Mouse (Mus musculus): ENCODE data around the gene Ppia. TPM values are rescaled to one million over a fixed set of nuclear protein-coding genes. Genes with fewer than 3 reads are reported as not detected.

Gene Ppia
- polyA plus RNA-seq, 1 experiment: 709 TPM

- TF ChIP-seq CTCF (IDR thresholded peaks at IDR 0.05; ENCODE audit: control insufficient read depth, insufficient read depth, insufficient replicate concordance, low read depth, low read length) (no peak), POLR2A (IDR thresholded peaks at IDR 0.05; ENCODE audit: control insufficient read depth, low read depth, low read length) (no peak)
- Histone ChIP-seq H3K27me3 (ENCODE audit: control insufficient read depth, insufficient read depth, low read length) (no peaks in the 10 kb centered on the region), H3K4me1 (ENCODE audit: control insufficient read depth, insufficient read depth, low read length) (peaks cover 3% of the 10 kb centered on the region; the same call in 1 of the 2 replicates), H3K4me3 (ENCODE audit: control insufficient read depth, low read depth, low read length) (no peak overlapping the region), H3K27ac (ENCODE audit: control insufficient read depth, insufficient read depth, low read depth, low read length) (no peak overlapping the region), H3K36me3 (ENCODE audit: control insufficient read depth, insufficient read depth, low read length) (no peaks in the 10 kb centered on the region; the same call in none of the 2 replicates)
These were observed 22.4 kb upstream of the Ppia start for GRCm38 (mm10) chr11:6392857-6393256.

- H3K27ac ChIP-seq (ENCODE audit: control insufficient read depth, insufficient read depth, low read depth, low read length): no peak overlapping the region
- no peaks in the 10 kb centered on the region for H3K27me3 ChIP-seq (ENCODE audit: control insufficient read depth, insufficient read depth, low read length)
- TF ChIP-seq POLR2A (IDR thresholded peaks at IDR 0.05; ENCODE audit: control insufficient read depth, low read depth, low read length) (no peak), CTCF (IDR thresholded peaks at IDR 0.05; ENCODE audit: control insufficient read depth, insufficient read depth, insufficient replicate concordance, low read depth, low read length) (no peak)
- no peaks in the 10 kb centered on the region; the same call in none of the 2 replicates for H3K36me3 ChIP-seq (ENCODE audit: control insufficient read depth, insufficient read depth, low read length)
- no peak overlapping the region for H3K4me3 ChIP-seq (ENCODE audit: control insufficient read depth, low read depth, low read length)
- H3K4me1 ChIP-seq (ENCODE audit: control insufficient read depth, insufficient read depth, low read length): peaks cover 3% of the 10 kb centered on the region; the same call in 1 of the 2 replicates
These were observed 21.4 kb upstream of the Ppia start for GRCm38 (mm10) chr11:6393866-6394265.

GRCm38 (mm10) chr11:6395565-6395964 is 19.7 kb upstream of the Ppia start:
- peaks cover 6% of the 10 kb centered on the region for H3K36me3 ChIP-seq (ENCODE audit: control insufficient read depth, insufficient read depth, low read length)
- H3K4me1 ChIP-seq (ENCODE audit: control insufficient read depth, insufficient read depth, low read length): peaks cover 3% of the 10 kb centered on the region; the same call in 1 of the 2 replicates
- H3K4me3 ChIP-seq (ENCODE audit: control insufficient read depth, low read depth, low read length): no peak overlapping the region
- no peaks in the 10 kb centered on the region for H3K27me3 ChIP-seq (ENCODE audit: control insufficient read depth, insufficient read depth, low read length)
- H3K27ac ChIP-seq (ENCODE audit: control insufficient read depth, insufficient read depth, low read depth, low read length): no peak overlapping the region
- TF ChIP-seq POLR2A (IDR thresholded peaks at IDR 0.05; ENCODE audit: control insufficient read depth, low read depth, low read length) (no peak), CTCF (IDR thresholded peaks at IDR 0.05; ENCODE audit: control insufficient read depth, insufficient read depth, insufficient replicate concordance, low read depth, low read length) (no peak)

- no peak overlapping the region for H3K27ac ChIP-seq (ENCODE audit: control insufficient read depth, insufficient read depth, low read depth, low read length)
- no peak overlapping the region for H3K4me3 ChIP-seq (ENCODE audit: control insufficient read depth, low read depth, low read length)
- TF ChIP-seq CTCF (IDR thresholded peaks at IDR 0.05; ENCODE audit: control insufficient read depth, insufficient read depth, insufficient replicate concordance, low read depth, low read length): no peak
- no peak for TF ChIP-seq POLR2A (IDR thresholded peaks at IDR 0.05; ENCODE audit: control insufficient read depth, low read depth, low read length)
- H3K36me3 ChIP-seq (ENCODE audit: control insufficient read depth, insufficient read depth, low read length): peaks cover 7% of the 10 kb centered on the region
- no peaks in the 10 kb centered on the region for H3K27me3 ChIP-seq (ENCODE audit: control insufficient read depth, insufficient read depth, low read length)
- H3K4me1 ChIP-seq (ENCODE audit: control insufficient read depth, insufficient read depth, low read length): no peaks in the 10 kb centered on the region
These were observed 17.1 kb upstream of the Ppia start for GRCm38 (mm10) chr11:6398141-6398540.

GRCm38 (mm10) chr11:6402515-6403510 is 12.4 kb upstream of the Ppia start:
- Histone ChIP-seq H3K4me3 (ENCODE audit: control insufficient read depth, low read depth, low read length) (no peak overlapping the region), H3K36me3 (ENCODE audit: control insufficient read depth, insufficient read depth, low read length) (peaks cover 8% of the 10 kb centered on the region; the same call in 1 of the 2 replicates), H3K27me3 (ENCODE audit: control insufficient read depth, insufficient read depth, low read length) (no peaks in the 10 kb centered on the region), H3K27ac (ENCODE audit: control insufficient read depth, insufficient read depth, low read depth, low read length) (no peak overlapping the region), H3K4me1 (ENCODE audit: control insufficient read depth, insufficient read depth, low read length) (no peaks in the 10 kb centered on the region; the same call in 1 of the 2 replicates)
- no peak for TF ChIP-seq POLR2A (IDR thresholded peaks at IDR 0.05; ENCODE audit: control insufficient read depth, low read depth, low read length)
- peak; percentile 66; the same call in 1 of the 2 replicates for TF ChIP-seq CTCF (IDR thresholded peaks at IDR 0.05; ENCODE audit: control insufficient read depth, insufficient read depth, insufficient replicate concordance, low read depth, low read length)

GRCm38 (mm10) chr11:6403830-6404405 is 11.3 kb upstream of the Ppia start:
- Histone ChIP-seq H3K36me3 (ENCODE audit: control insufficient read depth, insufficient read depth, low read length) (peaks cover 8% of the 10 kb centered on the region; the same call in 1 of the 2 replicates), H3K27ac (ENCODE audit: control insufficient read depth, insufficient read depth, low read depth, low read length) (no peak overlapping the region), H3K4me1 (ENCODE audit: control insufficient read depth, insufficient read depth, low read length) (no peaks in the 10 kb centered on the region; the same call in 1 of the 2 replicates), H3K27me3 (ENCODE audit: control insufficient read depth, insufficient read depth, low read length) (no peaks in the 10 kb centered on the region), H3K4me3 (ENCODE audit: control insufficient read depth, low read depth, low read length) (no peak overlapping the region)
- no peak for TF ChIP-seq CTCF (IDR thresholded peaks at IDR 0.05; ENCODE audit: control insufficient read depth, insufficient read depth, insufficient replicate concordance, low read depth, low read length)
- TF ChIP-seq POLR2A (IDR thresholded peaks at IDR 0.05; ENCODE audit: control insufficient read depth, low read depth, low read length): no peak

All from testis, adult 2 months (tissue).